Mouse (Mus musculus) cerebellum, adult 11 months (tissue): ENCODE results near the gene Tmem74b.
A peak's percentile ranks its signal among the peaks of the same experiment; 100 is the strongest.

ENCODE experiments used
- DNase-seq: peaks from one replicate; pipeline ENCODE4 v3.0.0; 2022

Tmem74b gene

DNA sequence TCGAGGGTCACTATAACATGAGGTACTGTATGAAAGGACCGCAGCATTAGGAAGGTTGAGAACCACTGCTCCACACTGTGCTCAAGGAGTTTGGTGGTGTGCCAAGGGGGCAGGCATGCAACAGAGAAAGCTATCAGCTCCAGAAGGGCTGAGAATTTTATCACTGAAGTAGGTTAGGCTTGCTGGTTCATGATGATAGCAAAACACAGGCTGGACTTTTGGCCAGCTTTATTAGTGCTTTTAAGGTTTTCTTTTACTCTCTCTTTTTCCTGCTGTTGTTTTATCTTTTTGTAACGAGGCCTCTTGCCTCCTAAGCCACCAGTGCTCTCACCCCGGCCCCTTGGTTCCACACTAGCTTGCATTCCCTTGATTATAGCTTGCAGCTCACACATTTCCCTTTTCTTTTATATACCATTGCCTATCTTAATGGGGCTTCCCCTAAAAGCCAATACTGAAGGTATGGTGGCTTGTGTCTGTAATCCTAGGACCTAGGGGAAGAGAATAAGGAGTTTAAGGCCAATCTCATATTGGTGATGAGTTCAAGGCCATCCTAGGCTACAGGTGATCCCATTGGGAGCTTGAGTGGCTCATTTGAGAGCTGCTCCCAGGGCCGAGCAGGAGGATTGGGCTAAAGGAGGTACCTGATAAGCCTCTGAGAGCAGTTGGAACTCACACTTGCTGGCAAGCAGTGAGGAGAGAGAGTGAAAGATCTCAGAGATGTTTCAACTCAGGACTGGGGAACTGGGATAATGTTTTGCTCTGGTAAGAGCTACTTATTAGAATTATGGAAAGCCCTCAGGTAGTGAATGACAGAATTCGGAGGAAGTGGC lies 41.3 kb downstream of the Tmem74b start:
- no peak for DNase-seq

DNA sequence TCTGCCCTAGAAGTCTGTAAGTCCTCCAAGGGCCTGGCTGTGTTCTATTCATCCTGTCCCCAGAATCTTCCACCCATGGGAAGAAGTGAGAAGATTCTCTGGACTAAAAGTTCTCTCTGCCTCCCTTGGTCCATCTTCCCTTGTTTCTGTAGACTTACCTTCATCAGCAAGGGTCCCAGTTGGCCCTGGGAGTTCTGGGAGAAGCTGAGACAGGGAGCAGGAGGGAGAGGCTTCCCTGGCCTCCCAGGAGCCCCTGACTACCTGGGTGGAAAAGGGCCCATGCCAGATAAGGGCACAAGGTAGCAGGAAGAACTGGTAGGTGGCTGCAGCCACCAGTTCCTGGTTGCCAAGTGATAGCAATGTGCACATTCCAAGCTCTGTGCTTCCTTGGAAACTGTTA lies 42.0 kb downstream of the Tmem74b start, which contains the start of gene Psmf1:
TSS of gene Psmf1 (minus strand) at position 342 of the 400 bp plus-strand sequence.
- no peak for DNase-seq

DNA sequence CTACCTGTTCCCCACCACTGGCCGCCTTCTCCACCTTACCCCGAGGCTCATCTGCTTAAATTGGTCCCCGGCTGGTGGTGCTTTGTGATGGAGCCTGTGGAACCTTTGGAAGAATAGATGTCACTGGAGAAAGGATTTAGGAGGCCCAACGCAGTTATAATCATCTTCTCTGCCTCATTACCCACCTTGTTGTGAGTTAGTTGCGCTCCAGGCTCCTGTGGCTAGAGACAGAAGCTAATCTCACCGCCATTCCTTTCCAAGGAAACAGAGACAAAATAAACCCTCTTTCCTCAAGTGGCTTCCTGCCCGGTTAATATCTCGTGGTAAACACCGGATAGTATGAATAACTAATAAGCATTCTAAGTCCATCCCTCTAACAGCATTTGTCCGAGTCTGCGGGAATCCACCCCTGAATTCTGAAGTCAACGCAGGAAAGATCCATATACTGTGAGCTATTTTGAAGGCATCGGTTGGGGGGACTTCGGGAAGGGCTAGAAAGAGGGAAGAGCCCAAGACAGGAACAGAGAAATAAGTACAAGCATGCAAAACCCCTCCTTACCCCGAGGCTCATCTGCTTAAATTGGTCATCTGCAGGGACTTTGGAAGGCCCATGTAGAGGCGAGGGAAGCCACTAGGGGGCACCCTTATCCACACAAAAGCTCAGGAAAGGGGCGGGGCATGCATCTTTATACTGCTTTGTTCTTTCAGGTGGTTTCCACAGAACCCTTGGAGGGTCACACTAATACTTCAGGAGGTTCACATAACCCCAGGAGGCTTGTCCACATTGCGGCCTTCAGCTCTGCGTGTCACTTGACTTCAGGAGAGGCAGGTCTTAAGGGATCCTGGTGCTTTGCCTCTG lies 46.3 kb downstream of the Tmem74b start:
- peak; percentile 41 for DNase-seq

DNA sequence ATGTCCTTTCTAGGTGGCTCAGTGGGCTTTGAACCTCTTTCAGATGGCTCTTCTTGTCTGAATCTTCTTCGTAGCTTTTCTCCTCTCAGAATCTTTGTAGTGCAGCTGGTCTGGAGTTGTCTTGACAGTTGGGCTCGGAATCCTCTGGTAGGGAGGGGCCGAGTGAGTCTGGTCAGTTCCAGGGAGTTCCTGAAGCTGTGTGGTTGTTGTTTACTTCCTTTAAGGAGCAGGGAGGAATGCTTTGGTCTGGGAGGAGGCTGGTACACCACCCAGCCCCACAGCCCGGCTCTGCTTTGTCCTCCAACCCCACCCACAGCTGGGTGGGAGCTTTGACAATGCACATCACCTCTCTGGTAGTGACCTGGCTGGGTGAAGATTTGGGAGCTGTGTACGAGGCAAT lies 49.5 kb downstream of the Tmem74b start:
- no peak for DNase-seq

DNA sequence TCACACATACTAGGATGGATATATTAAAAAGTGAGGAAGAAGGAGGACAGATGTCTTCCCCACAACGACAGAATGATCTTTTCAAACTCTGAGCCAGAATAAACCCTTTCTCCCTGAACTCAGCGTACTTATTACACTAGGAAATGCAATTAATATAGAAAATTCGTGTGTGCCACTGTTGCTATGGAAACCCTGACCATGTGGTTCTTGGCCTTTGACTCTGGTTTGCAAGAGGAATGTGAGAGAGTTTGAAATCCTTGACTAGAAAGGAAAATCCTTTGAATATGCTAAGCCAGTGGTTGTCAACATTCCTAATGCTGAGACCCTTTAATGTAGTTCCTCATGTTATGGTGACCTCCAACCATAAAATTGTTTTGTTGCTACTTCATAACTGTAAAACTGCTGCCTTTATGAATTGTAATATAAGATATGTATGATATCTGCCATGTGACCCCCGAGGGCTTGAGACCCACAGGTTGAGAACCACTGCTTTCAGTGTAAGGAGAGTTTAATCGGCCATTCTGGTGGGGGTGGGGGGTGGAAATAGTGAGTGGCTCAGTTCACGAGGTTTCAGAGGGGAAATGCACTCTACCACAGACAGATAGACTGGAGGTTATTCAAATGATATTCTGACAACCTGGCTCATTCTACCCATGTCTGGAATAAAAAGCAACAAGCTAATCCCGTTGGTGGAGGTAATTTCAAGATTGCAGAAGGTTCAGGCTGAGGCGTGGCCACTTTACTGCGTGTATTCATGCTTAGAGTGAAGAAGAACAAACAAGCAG lies 54.7 kb downstream of the Tmem74b start:
- DNase-seq, result no peak

DNA sequence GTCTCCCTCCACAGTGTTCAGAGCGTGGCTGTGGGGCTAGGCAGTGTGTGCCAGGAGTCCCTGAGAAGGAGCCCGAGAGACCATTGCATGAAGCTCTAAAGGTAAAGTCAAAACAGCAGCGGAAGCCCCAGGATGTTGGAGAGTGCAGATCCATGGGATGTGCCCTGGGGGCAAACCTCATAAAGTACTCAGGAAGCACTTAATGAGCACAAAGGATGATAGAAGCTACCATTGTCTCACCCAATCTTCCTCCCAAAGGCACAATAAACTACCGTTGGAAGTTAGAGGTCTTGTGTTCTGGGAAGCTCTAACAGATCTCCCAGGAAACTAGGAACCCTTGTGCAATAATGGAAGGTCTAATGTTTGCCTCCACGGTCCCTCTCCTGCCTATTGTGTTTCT lies 55.6 kb downstream of the Tmem74b start:
- DNase-seq, result no peak

DNA sequence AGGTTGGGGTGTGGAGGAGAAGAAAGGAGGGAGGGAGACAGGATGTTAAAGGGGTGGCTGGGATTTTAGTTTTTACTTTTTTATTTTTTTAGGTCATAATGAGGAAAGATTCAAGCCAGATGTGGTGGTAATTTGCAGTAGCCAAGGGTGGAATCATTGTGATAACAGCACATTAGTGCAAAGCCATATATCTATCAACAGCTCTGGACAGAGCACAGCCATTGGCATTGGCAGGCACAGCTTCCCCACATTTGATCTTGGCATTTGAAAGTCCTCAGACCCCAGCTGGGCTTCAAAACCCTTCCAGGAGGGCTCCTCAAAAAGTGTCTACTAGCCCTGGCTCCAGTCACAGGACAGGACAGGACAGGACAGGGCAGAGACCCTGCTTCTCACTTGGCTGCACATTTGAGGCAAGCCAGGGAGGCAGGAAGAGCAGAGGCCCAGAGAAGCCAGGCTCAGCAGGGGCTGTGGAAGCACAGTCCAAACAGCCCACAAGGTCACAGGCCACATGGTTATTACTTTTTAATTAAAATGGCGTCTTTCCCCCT lies 57.1 kb downstream of the Tmem74b start:
- DNase-seq, result no peak
